Mouse (Mus musculus): ENCODE results near the gene Eci2.
"Not testable (repeated sequence)": the region's sequence is repeated elsewhere in the genome, so short reads cannot be mapped to it uniquely, and the experiment has no call there.

GRCm38 (mm10) chr13:34983479-34983878, 43.4 kb downstream of the Eci2 start:
- not testable (repeated sequence) for TF ChIP-seq POLR2A, CTCF (IDR thresholded peaks at IDR 0.05; ENCODE audit: extremely low read depth, insufficient read depth, low read length)
